Mouse (Mus musculus) spleen, postnatal 10 days (tissue): ENCODE results near the gene Tbx2.

Source experiments
- DNase-seq, 2 experiments: peaks; one replicate each; pipeline ENCODE4 v3.0.0; 2021 to 2022; ENCODE audit warnings: low spot score in 2 of 2

The Tbx2 gene

DNA sequence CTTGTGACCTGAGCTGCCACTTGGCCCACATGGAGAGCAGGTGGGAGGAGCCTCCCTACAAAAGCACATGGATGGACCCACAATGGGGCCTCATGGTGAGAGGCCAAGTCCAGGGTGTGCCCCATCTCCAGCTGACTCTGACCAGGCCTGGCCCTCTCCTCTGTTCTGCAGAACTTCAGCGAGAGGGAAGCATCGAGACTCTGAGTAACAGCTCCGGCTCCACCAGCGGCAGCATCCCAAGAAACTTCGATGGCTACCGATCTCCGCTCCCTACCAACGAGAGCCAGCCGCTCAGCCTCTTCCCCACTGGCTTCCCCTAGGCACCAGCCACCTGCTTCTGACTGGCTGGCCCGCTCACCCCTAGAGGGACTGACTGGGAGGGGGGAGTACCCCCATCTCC is 7.3 kb upstream of the Tbx2 start:
- no peak for DNase-seq

DNA sequence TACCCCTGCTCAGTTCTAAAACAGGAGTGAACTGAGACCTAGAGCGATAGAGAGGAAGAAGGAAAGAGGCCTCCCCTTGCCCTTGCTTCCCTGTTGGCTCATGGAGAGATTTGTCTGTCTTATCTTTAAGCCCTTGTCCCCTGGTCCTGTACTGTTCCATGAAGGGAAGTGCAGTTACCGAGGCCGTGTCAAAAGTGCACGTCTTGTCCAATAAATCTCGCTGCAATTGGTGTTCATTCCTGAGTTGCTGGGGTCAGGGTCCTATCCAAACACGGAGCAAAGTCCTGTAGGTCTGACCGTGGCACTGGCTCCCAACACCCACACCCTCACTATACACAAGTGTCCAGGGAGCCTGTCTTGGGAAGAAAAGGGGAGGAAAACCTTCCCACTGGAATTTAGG is 6.5 kb upstream of the Tbx2 start:
- DNase-seq, result no peak

DNA sequence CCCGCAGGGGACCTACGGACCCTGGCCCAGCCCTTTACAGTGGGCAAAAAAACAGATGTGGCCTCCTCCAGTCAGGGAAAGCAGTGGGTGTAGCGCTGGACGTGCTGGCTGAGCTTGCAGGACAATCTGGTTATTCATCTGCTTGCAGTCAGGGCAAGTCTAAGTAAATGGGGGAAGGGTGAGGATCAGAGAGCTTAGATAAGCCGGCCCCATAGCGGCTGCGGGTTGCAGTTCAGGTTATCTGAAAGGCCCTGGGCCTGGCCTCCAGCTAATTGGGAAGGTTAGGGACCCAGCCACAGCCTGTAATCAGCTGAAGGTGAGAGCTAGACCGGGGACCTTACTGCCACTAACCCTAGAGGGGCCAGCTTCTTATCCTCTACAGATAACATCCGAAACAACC is 5.0 kb upstream of the Tbx2 start:
- DNase-seq, result no peak

DNA sequence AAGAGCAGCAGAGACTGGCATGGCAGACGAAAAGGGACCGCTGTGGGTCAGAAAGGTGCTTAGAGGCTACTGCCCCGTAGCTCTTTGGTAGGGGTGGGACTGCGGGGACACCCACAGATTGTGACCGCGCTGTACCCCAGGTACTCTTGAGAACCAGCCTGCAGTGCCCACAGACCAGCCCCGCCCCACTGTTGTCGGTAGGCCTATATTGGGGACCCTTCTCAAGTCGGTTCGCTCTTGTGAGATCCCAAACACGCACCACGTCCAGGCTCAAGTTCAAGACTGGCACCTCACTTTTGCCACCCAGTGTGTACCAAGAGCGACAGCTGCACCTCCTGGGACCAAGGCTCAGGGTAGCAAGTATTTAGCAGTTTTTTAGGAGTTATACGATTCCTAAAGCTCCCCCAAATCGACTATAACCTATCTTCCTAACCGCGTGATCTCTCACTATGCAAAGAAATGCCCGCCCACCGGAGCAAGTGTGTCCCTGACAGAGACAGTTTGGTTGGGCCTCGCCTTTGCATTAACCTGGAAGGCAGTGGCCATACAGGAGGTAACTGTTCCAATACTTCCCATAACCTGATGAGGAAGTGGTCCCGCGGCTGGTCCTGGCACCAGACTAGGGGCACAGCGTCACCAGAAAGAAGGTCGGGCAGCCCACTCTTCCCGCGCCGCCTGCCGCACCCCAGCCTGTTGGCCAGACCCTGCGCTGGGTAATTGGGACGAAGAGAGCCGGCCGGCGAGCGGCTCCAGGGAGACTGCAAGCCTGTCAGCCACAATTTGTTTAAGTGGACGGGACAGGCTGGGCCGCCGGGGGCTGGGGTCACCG is 3.4 kb upstream of the Tbx2 start:
- no peak for DNase-seq

DNA sequence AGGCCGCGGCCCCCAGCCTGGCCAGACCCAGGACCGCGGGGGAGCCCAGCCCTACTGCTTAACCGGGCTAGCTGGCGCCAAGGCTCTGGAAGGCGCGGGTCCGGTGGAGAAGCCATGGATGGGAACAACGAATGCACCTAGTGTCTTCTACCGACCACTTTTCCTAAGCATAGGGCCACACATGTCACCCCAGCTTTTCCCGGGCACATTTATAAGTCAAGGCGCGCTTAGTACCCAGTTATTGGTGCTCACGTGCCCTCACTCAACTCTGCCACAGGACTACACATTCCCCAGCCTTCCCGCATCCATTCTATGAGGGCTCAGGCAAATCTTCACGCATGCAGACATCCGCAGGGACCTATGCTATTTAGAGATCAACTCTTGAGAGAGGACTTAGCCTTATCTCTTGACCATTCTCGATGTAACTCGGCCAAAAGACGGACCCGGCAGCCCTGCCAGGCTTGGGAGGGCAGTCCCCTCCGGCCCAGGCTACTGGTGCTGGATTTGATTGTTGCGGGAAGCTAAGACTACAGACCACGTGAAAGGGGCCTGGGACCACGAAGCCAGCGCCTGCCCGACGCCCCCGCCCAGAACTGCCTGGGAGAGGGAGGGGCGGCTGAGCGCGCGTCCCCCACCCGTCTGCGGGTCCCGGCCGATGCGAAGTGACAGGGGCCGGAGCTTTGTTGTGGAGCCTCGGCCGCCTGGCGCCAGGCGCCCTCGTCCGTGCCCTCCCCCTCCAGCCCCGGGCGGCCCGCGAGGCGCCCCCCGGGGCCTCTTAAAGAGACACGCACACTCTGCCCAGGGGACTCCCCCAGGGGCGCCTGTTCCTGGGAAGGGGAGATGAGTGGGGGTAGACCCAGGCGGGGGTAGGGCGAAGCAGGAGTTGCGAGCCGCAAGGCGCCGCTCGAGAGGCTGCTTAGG is 2.6 kb upstream of the Tbx2 start:
- no peak for DNase-seq

DNA sequence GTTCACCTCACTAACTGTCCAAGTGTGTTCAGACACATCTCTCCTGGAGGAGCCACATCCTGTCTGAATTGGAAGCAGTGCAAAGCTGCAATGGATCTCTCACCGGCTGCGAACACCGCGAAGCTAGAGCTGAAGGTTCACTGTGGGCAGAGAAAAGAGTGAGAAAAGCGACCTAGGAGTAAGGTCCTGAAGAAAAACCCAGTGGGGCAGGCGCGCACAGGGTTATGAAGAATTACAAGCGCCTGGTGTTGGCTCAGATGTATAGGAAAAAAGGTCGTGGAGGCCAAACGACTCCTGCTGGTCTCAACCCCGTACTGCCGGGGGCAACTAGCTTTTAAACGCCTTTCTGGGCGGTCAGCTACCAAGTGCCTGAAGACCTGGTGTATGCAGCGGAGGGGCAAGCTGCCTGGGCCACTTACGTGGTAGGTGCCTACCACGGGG is 1.4 kb upstream of the Tbx2 start:
- peak in 1 of 2 experiments; percentile 49 for DNase-seq

DNA sequence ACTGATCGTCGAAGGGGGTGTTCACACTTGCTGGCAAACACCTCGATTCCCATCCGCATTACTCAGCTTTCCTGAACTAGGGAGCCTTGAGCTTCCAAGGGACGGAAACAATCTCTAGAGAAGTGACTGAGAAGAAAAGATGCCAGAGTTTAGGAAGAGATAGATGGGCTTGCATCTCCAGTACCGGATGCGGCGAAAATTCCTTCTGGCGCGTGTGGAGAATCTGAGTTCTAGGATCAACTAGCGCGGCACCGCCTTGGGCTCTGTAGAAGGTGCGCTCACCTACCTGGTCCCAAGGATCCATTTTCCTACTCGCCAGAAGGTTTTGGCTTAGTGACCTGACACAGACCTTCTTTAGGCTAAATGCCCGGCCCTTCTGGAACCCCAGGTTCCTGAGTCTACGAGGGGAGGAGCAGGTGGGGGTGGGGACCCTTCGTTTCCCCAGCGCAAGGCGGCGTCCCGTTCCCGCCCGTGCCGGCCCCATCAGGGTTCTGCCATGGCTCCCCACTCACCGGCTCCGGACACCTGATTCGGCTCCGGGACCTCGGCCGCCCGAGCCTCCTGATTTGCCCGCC is 608 bp upstream of the Tbx2 start:
- no peak for DNase-seq

DNA sequence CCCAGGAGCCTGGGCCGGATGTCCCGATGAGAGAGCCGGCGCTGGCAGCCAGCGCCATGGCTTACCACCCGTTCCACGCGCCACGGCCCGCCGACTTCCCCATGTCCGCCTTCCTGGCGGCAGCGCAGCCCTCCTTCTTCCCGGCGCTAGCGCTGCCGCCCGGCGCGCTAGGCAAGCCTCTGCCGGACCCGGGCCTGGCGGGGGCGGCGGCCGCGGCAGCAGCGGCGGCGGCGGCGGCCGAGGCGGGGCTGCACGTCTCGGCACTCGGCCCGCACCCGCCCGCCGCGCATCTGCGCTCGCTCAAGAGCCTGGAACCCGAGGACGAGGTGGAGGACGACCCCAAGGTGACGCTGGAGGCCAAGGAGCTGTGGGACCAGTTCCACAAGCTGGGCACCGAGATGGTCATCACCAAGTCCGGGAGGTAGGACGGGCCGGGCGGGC is 750 bp downstream of the Tbx2 start:
- DNase-seq, result peak in 1 of 2 experiments; percentile 33

DNA sequence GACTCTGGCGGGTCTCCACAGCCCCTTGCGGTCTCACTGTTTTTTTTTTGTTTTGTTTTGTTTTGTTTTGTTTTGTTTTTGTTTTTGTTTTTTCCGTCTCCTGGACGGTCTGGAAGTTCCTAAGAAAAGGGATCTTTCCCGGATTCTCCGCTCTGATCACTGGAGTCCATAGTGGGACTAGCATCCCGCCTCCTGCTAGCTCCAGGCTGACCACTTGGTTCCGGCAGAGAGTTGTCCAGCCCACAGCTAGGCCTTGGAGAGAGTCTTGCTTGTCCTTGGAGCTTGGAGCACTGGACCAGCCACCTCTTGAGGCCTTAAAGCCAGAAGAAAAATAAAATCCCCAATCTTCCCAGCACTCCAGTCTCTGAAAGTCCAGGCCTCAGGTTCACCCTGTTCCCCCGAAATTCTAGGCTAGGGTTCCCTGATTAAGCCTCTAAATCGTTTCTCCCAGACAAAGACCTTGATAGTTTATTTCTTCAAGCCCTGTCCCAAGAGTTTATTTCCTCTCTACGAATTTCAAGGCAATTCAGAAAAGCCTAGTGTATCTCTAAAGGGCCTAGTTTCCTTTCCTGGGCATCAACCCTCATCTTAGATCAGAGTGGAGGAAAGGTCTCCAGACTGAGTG is 1.5 kb downstream of the Tbx2 start:
- no peak for DNase-seq

DNA sequence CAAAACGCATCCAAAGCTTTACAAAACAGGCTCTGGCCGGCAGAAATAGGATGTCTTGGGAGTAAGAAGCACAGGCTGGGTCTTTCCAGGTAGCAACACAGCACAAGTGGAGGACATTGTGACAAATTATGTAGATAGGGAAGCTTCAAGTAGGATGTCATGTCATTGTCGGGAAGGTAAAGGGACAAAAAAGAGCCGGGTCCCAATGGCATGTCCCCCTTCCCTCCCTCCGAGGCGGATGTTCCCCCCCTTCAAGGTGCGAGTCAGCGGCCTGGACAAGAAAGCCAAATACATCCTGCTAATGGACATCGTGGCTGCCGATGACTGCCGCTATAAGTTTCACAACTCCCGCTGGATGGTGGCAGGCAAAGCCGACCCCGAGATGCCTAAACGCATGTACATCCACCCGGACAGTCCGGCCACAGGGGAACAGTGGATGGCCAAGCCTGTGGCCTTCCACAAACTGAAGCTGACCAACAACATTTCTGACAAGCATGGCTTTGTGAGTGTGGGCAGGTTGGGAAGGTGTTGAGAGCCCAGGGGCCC is 2.1 kb downstream of the Tbx2 start:
- DNase-seq, result no peak

DNA sequence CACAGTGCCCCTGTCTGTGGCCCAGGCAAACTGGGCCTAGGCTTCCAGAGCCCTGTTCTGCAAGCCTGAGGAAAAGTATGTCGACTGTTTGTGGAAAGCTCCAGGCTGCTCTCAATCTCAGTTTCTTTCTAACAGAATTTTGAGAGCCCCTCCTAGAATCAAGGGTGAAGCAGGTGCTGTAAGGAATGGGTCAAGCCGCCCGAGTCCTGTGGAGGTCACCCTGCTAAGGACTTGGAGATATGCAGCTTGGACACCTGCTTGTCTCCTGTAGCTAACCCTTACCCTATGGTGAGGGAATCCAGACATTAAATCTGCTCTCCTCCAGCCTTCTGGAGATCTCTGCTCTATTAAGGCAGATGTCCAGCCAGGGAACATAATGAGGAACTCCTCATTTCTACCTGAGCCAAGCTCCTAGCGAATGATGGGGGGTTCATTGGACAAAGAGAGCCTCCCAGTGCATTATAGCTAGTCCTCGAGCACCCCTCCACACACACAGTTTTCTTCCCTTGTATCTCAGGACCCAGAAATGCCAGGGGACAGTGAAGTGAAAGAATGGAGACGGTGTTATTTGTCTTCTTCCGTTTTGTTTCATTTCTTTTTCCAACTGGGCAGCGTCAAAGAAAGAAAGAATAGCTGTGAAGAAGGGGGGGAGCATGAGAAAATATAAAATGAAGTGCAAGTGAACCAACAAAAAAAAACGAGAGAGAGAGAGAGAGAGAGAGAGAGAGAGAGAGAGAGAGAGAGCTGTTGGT is 2.8 kb downstream of the Tbx2 start:
- no peak for DNase-seq

DNA sequence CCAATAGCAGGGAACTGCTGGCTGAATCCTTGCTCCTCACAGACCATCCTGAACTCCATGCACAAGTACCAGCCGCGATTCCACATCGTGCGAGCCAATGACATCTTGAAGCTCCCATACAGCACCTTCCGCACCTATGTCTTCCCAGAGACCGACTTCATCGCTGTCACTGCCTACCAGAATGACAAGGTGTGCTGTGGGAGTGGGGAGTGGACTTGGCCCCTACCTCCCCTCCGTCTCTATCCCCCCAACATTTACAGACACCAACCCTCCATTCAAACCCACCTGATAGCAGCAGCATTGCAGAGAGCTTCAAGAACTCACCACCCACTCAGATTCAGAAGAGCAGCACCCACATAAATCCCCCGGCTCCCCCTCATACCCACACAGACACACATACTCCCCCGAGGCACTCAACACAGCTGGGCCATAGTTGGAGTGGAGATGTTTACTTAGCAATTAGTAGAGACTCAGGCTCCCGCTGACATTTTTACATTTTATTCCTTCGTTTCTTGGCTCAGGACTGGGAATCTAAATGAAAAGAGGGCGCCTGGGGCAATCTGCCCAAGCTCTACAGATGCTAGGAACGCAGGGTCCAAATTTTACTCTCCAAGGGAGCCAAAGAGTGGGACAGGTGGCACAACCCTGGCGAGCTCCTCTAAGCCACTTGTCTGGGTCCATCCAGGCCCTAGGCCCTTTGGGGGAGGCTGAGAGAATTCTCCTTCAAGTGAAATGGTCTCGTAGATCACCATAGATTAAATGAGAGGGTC is 3.6 kb downstream of the Tbx2 start:
- DNase-seq, result no peak

DNA sequence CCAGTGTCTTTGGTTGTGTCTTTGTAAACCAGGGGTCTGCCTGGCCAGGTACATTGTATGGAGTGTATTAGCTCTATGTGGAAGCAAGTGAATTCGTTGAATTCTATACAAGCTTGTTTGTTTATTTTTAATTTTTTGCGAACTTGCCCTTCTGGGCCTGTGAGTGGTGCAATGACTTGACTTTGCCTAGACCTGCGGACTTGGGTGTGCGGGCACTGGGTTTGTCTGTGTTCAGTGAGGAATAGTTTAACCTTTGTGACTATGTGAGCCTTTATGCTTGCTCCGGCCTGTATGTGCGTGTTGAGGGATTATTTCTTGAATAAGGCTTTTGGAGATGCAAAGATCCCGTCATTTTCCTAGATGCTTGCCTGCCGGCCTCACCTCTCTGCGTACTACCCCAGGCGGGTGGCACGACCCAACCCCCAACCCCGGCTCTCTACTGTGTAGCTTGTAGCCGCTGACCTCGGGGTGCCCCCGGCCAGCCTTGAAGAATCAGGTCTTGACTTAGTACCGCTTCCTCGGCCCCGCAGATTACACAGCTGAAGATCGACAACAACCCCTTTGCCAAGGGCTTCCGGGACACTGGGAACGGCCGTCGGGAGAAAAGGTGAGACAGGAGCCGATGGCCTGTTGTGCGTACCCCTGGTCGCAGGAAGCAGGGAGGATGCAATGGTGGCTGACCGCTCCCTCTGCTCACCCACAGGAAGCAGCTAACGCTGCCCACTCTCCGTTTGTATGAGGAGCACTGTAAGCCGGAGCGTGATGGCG is 4.4 kb downstream of the Tbx2 start:
- no peak for DNase-seq

DNA sequence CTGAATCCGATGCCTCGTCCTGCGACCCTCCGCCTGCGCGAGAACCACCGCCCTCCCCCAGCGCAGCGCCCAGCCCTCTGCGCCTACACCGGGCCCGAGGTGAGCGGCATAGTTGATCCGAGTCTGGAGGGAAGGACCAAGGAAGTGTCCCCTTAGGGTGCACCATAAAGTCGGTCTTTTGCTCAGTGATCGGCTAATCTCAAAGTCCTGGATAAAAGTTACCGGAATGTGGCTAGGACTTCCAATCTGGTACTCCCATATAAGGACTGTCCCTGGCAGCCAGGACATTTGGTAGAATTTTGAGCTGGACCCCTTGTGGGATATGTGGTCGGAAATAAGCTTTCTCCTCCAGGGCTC is 4.9 kb downstream of the Tbx2 start:
- DNase-seq, result no peak

DNA sequence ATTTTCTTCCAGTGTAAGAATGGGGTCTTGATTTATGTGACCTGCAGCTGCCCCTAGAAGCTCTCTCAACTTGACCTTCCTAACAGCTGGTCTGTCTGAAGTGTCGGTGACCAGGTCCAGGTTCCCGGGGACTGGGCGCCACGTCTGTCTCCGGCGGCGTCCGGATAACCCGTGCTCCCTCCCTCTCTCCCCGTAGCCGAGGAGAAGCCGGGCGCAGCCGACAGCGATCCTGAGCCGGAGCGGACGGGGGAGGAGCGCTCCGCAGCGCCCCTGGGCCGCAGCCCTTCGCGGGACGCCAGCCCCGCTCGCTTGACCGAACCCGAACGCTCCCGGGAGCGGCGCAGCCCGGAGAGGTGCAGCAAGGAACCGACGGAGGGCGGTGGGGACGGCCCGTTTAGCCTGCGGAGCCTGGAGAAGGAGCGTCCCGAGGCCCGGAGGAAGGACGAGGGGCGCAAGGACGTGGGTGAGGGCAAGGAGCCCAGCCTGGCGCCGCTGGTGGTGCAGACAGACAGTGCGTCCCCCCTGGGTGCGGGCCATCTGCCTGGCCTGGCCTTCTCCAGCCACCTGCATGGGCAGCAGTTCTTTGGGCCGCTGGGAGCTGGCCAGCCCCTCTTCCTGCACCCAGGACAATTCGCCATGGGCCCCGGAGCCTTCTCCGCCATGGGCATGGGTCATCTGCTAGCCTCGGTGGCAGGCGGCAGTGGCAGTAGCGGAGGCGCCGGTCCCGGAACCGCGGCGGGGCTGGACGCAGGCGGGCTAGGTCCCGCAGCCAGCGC is 5.5 kb downstream of the Tbx2 start:
- no peak for DNase-seq

DNA sequence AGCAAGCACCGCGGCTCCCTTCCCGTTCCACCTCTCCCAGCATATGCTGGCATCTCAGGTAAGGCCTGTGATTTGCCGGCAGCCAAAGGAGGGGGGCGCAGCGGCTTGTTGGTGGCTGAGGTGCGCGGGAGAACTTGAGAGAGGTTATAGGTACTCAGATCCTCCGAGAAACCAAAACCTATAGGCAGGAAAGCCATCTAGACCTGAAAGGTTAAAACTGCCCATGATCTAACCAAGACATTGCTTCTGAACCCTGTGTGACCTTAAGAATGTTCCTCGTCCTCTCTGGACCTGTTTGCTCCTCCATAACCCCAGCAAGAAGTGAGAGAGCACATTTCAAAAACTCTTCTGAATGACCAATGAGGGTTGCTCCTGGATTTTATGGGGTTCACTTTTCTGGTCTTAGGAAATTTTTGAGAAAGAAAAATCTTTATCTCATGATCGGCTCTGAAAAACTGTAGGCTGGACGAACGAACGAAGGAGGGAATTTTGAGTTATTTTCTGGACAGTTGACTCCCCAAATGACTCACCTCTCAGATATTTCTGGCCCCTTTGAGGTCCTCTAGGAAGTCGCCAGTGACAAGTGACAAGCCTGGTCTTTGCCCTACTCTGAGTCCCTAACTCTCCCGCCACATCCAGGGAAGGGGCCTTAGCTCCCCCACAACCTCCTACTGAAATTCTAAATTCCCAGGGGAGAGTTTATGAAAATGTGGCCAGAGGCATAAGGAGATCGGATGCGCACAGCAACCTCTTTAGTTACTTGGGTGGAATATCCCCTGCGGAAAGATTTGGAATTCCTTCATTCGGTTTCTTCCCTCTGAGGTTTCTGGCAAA is 6.3 kb downstream of the Tbx2 start:
- peak in 1 of 2 experiments; percentile 6 for DNase-seq

DNA sequence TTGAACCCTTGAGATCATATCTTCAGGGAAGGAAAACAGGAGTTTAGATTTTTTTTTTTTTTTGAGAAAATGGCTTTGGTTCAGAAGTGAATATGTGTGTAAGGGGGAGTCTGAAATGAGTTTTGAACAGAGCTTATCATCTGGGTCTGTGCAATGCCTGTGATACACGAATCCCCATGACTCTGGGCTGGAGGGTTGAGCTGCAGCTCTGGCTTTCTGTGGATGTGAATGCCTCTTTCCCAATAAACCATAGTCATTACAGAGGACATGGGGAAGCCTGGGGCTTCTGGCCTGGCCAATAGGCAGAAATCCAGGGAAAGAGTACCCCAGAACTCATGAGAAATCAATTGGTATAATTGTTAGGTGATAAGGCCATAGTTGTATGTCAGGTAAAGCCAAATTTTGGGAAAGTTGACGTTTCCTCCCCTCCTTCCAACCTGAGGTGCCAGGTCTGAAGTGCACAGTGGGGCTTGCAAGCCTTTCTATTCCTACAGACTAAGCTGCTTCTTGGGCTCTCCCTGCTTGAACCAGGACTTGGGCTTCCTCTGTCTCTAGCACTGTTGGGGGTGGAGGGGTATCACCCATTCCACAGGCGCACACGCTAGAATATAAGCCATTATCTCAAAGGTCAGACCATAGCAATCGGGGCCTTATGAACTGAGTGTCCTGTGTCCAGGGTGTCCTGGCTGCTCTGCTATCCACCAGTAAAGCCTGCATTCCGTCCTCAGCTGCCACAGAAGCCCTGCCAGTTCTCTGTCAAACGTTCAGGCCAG is 7.1 kb downstream of the Tbx2 start:
- peak in 1 of 2 experiments; percentile 9 for DNase-seq
